Mouse (Mus musculus): ENCODE results near the gene D630045J12Rik. TPM values are rescaled to one million over a fixed set of nuclear protein-coding genes. Genes with fewer than 3 reads are reported as not detected.

The D630045J12Rik gene
- total RNA-seq (2018; cell fraction: chromatin; rRNA removed), result under 1 TPM in 23 of 26 experiments, not detected in 3; 0.06 to 0.77 (median 0.30) TPM
- under 1 TPM; 0.03 to 0.24 (median 0.11) TPM for total RNA-seq (2018; cell fraction: cytosol; rRNA removed)
- 1 to 10 TPM in 1 of 26 experiments, under 1 TPM in 21, not detected in 4; 0.04 to 1.4 (median 0.18) TPM for total RNA-seq (2018; cell fraction: nucleus; rRNA removed)
- 0.08 to 0.56 TPM (median 0.16 TPM) in 3 replicates for polyA plus RNA-seq (2018)

DNA sequence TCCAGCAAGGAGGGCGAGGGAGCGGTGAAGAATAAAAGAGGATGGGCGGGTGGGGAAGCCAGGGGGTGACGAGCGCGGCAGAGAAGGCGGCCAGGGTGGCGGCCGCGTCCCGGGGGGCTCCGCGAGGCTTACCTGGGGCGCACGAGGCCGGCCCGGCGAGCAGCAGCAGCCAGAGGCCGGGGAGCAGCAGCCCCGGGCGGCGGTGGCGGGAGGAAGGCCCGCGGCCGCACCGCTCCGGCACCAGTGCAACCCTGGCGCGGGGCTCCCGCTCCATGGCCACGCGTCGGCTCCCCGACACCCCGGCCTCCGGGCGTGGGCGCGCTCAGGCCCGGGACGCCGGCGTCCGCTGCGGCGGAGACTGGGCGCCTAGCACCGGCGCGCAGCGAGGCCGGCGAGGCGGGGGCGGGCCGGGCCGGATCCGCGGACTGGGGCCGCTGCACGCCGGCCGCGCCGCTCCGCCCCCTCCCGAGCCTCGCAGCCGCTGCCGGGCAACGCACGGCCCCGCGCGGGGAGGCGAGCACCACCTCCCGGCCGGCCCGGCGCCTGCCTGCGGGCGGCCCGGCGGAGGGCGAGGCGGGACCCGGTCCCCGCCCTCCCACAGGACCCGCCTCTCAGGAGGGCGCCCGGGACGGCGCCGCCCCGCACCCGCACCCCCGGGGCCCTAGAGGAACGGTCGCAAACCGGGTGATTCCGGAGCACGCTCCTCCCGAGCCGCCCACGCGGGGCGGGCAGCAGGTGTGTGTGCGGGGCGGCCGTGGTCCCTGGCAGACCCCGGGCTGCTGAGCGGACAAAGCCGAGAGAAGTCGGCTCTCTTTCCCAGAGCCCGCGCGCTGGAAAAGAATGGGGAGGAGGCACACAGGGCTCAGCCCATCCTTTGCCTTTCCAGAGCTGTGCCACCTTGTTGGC, at the start of gene D630045J12Rik:
D630045J12Rik (minus strand) TSS at position 274 of the 906 bp plus-strand sequence.
- no peak within 1 kb of the TSS for H3K27ac ChIP-seq
- H3K36me3 ChIP-seq (ENCODE audit: inconsistent target), result no peaks in the 10 kb centered on the region
- H3K79me2 ChIP-seq (ENCODE audit: inconsistent target), result no peaks in the 10 kb centered on the region
- 2% methylated on average over 88 of the region's 118 CpGs for WGBS (ENCODE audit: missing documents)
- H3K4me3 ChIP-seq (ENCODE audit: inconsistent target), result no peak within 1 kb of the TSS; the same call in 1 of the 2 replicates

DNA sequence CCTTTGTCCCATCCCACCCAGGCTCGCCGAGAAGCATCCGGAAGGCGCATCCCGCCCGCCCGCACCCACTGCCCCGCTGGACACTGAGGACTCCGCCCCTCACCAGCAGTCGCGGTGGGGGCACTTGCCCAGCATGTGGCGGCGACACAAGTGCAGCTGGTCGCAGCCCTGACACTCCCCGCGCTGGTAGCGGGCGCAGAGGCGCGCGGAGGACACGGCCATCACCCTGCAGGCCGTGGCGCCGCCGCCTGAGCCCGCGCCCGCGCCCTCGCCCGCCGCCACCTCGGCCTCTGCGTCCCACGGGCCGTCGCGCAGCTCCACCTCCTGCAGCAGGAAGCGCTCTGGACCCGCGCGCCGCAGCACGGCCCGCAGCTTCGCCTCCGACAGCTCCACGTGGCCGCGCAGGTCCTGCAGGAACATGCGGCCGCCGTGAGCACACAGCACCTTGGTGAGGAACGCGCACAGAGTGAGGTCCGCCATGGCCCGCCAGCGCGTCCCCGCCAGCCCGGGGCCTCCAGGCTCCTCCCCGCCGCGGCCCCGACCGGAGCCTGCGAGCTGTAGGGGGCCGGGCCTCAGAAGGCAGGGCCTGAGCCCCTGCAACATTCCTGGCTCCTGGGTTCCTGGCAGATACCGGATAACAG, 45.1 kb upstream of the D630045J12Rik start, which contains the start of gene Zc3hav1l:
Zc3hav1l (minus strand) TSS at position 499 of the 641 bp plus-strand sequence.
- Histone ChIP-seq H3K36me3 (ENCODE audit: inconsistent target) (no peaks in the 10 kb centered on the region), H3K4me3 (ENCODE audit: inconsistent target) (peak within 1 kb of the TSS; percentile 33), H3K79me2 (ENCODE audit: inconsistent target) (no peaks in the 10 kb centered on the region), H3K27ac (no peak within 1 kb of the TSS)
- WGBS (ENCODE audit: missing documents), result under 1% methylated on average over 69 of the region's 70 CpGs

DNA sequence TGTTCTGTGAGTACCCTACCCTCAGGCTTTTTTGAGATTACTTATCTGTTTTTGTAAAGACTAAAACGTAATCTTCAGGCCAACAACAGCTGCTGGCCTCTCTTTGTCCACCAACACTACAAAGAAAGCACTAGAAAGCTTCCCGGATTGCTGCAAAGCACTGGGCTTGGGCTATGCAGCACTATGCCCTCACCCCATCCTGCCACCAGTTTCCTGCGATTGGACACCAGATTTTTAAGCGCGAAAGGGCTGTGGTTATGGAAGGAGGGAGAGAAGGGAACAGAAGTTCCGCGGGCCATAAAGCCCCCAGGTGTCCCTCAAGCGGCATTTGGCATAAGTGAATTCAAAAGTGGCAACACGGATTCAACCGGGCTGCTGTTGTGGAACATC, 44.4 kb upstream of the D630045J12Rik start:
- WGBS (ENCODE audit: missing documents), result 4% methylated on average over 10 of the region's 10 CpGs
- Histone ChIP-seq H3K4me3 (ENCODE audit: inconsistent target) (peak overlapping the region; percentile 33), H3K27ac (no peak overlapping the region)

DNA sequence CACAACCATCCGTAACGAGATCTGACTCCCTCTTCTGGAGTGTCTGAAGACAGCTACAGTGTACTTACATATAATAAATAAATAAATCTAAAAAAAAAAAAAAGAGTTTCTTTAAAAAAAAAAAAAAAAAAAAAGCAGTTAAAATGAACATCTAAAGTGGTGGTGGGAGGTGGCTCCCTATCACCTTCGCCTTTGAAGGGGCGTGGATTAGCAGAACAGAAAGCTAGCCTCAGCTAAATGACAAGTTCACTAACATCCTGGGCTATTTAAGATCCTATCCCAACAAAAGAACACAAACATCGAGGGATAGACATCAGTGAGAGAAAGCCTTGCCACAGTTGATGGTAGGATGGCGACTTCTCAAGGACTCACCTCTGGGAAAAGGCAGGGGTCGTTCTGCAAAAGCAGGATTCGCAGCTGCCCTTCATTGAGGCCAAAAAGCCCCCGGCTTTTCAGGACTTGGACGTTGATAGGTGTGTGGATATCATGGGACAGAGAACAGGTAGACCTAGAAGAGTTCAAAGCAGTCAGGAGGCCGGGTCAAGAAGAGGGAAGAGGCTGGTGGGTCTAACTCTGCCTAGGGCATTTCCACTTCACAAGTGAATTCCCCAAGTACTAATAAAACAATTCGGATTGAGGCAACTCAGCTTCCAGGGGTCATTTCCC, 43.9 kb upstream of the D630045J12Rik start:
- H3K4me3 ChIP-seq (ENCODE audit: inconsistent target), result peak overlapping the region; percentile 33; the same call in 1 of the 2 replicates
- no peak overlapping the region for H3K27ac ChIP-seq
- no peaks in the 10 kb centered on the region for H3K79me2 ChIP-seq (ENCODE audit: inconsistent target)
- H3K36me3 ChIP-seq (ENCODE audit: inconsistent target), result no peaks in the 10 kb centered on the region
- 73% methylated on average over 12 of the region's 12 CpGs for WGBS (ENCODE audit: missing documents)

More for the DNA sequence above, 44.4 kb upstream of the D630045J12Rik start:
- Histone ChIP-seq H3K36me3 (ENCODE audit: inconsistent target) (no peaks in the 10 kb centered on the region), H3K79me2 (ENCODE audit: inconsistent target) (no peaks in the 10 kb centered on the region)

DNA sequence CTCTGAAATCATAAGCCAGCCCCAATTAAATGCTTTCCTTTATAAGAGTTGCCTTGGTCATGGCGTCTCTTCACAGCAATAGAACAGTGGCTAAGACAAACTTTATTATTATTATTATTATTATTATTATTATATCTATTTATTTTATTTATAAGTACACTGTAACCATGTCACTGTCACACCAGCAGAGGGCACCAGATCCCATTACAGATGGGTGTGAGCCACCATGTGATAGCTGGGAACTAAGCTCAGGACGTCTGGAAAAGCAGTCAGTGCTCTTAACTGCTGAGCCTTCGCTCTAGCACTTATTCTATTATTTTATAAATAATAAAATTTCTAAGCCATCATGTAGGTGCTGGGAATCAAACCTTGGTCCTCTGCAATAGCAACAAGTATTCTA, 39.9 kb upstream of the D630045J12Rik start:
- Histone ChIP-seq H3K36me3 (ENCODE audit: inconsistent target) (no peaks in the 10 kb centered on the region), H3K27ac (no peak overlapping the region), H3K4me3 (ENCODE audit: inconsistent target) (no peak overlapping the region), H3K79me2 (ENCODE audit: inconsistent target) (no peaks in the 10 kb centered on the region)
- WGBS (ENCODE audit: missing documents), result 93% methylated on average over 3 of the region's 3 CpGs

DNA sequence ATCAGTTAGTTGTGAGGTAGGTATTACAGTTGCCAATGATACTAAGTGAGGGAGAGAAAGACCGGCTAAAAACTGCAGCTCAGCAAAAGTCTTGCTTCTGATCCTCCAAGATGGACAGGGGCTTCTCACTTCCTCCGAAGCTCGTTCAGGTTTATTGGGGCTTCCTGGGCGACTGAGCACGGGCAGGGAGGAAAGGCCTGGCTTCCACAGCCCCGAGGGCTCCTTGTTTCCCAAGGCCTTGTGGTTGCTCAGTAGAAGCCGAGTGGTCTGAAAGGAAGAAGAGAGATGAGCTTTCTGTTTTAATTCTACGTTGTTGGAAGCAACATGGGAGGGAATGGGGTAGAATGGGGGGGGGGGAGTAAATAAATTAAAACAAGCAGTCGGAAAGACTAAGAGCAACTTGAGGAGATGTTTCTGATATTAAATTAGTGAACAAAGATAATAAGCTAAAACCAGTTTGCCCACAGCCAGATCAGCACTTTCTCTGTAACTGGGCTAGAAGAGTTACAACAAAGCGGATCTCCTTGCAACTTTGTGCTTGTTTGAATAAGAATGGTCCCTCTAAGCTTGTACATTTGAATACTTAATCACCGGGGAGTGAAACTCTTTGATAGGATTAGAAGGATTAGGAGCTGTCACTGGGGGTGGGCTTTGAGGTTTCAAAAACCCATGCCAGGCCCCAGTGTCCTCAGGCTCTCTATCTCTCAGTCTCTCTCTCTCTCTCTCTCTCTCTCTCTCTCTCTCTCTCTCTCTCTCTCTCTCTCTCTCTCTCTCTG, 39.2 kb upstream of the D630045J12Rik start:
- H3K36me3 ChIP-seq (ENCODE audit: inconsistent target), result no peaks in the 10 kb centered on the region
- 96% methylated on average over 9 of the region's 11 CpGs for WGBS (ENCODE audit: missing documents)
- no peak overlapping the region for H3K27ac ChIP-seq
- no peaks in the 10 kb centered on the region for H3K79me2 ChIP-seq (ENCODE audit: inconsistent target)
- no peak overlapping the region for H3K4me3 ChIP-seq (ENCODE audit: inconsistent target)

DNA sequence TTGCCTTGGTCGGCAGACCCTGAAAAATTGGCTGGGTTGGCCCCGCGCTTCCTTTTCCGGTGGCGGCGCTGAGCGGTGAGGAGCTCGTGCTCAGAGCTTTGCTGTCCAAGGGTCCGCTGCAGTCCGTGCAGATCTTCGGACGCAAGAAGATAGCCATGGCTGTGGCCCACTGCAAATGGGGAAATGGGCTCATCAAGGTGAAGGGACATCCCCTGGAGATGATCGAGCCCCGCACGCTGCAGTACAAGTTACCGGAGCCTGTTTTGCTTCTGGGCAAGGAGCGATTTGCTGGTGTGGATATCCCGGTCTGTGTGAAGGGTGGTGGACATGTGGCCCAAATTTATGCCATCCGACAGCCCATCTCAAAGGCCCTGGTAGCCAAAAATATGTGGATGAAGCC, 30.6 kb upstream of the D630045J12Rik start:
- WGBS (ENCODE audit: missing documents), result 95% methylated on average over 15 of the region's 19 CpGs

DNA sequence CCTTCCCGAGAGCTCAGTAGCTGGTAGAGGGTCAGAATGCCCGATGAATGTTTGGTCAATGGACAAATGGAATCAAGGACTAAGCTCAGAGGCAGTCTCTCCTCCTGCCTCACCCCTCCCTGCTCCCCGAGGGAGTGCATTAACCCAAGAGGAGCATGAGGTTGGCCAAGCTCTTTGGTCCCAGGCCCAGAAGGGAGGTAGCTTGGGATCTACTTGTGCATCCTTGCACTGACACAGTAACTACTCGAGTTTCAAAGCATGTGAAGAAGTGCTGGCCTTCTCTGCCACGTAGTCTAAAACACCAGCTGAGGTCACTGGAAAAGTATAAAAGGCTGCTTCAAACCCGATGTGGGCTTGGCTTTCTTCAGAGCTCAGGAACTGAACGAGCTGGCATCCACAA, 10.7 kb upstream of the D630045J12Rik start:
- 94% methylated on average over 7 of the region's 7 CpGs for WGBS (ENCODE audit: missing documents)
- Histone ChIP-seq H3K36me3 (ENCODE audit: inconsistent target) (no peaks in the 10 kb centered on the region), H3K79me2 (ENCODE audit: inconsistent target) (no peaks in the 10 kb centered on the region), H3K4me3 (ENCODE audit: inconsistent target) (no peak overlapping the region), H3K27ac (no peak overlapping the region)

More for the DNA sequence above, 30.6 kb upstream of the D630045J12Rik start:
- Histone ChIP-seq H3K79me2 (ENCODE audit: inconsistent target) (no peaks in the 10 kb centered on the region), H3K27ac (no peak overlapping the region), H3K36me3 (ENCODE audit: inconsistent target) (no peaks in the 10 kb centered on the region), H3K4me3 (ENCODE audit: inconsistent target) (no peak overlapping the region)

DNA sequence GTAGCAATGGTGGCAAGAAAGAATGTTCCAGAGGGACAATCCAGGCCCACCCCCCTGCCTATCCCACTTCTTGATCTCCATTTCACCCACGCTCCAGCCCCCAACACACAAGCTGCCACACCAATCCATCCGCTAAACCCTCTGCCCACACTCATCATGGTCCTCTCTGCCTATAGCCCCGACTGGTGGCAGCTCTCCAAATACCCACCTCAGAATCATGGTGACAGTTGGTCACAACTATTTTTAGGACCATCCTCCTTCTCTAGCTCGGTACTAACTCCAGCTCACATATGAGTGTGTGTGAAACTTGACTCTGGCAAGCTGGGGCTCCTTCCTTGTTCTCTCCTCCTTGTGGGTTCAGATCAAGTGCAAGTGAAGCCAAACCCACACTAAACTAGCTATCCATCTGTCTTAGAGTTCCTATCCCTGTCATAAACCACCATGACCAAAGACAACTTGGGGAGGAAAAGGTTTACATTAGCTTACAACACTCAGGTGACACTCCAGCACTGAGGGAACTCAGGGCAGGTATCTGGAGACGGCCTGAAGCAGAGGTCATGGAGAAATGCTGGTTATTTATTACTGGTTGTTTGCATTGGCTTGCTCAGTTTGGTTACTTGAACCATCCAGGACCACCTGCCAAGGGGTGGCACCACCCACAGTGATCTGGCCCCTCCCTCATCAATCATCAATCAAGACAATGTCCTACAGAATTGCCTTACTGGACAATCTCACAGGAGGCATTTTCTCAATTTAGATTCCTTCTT, 9.8 kb upstream of the D630045J12Rik start:
- Histone ChIP-seq H3K27ac (no peak overlapping the region), H3K79me2 (ENCODE audit: inconsistent target) (no peaks in the 10 kb centered on the region), H3K4me3 (ENCODE audit: inconsistent target) (no peak overlapping the region), H3K36me3 (ENCODE audit: inconsistent target) (no peaks in the 10 kb centered on the region)
- WGBS (ENCODE audit: missing documents), result 48% methylated on average over 5 of the region's 5 CpGs

DNA sequence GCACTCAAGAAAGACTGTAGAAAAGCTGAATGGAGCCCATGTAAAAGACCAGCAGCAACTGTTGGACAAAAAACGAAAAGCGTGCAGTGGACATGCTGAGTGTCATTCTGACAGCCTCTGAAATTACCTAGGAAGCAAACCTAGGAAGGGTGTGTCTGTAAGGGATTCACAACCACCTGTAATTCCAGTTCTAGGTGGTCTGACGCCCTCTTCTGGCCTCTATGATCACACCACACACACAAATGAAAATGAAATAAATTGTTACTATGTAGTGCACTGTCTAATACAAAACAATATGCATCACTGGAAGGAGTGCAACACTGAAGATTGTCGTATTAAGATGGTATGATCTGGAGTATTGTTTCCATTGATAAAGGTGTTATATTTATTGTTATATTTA, 8.1 kb upstream of the D630045J12Rik start:
- Histone ChIP-seq H3K36me3 (ENCODE audit: inconsistent target) (no peaks in the 10 kb centered on the region), H3K27ac (no peak overlapping the region), H3K79me2 (ENCODE audit: inconsistent target) (no peaks in the 10 kb centered on the region), H3K4me3 (ENCODE audit: inconsistent target) (no peak overlapping the region)
- 79% methylated on average over 4 of the region's 4 CpGs for WGBS (ENCODE audit: missing documents)

DNA sequence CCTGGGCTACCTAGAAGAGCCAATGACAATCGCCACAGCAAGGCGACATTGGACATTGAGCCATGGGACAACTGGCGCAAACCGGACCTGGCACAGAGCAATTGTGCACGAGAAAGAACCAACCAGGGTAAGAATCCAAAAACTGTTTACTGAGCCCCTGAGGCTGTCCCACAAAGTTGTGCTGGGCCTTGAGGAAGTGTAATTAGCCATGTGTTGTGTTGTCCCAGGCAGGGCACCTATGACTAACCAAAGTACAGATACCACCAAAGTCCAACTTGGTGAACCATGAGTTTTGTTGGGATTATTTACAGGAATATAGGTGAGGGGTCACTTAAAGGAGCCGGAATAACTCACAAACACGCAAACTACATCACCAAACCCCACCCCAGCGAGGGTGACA, 3.7 kb upstream of the D630045J12Rik start:
- Histone ChIP-seq H3K79me2 (ENCODE audit: inconsistent target) (no peaks in the 10 kb centered on the region), H3K27ac (no peak overlapping the region), H3K4me3 (ENCODE audit: inconsistent target) (no peak overlapping the region), H3K36me3 (ENCODE audit: inconsistent target) (no peaks in the 10 kb centered on the region)
- WGBS (ENCODE audit: missing documents), result 95% methylated on average over 8 of the region's 8 CpGs

DNA sequence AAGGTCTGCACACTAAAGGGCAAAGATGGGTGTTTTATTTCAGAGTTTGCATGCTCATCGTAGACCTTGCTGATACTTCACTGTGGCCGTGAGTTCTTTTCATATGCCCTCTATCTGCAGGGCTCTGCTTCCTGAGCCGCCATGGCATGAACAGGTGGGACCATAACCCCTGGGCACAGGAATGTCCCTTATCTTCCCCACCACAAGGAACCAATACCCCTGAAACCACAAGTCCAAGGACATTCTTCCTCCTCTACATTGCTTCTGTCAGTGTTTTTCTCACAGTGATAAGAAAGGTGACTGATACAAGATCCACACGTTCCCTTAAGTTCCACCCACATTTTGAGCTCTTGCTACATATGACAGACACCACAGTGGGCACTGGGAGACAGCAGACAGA, 3.0 kb upstream of the D630045J12Rik start:
- H3K79me2 ChIP-seq (ENCODE audit: inconsistent target), result no peaks in the 10 kb centered on the region
- no peaks in the 10 kb centered on the region for H3K36me3 ChIP-seq (ENCODE audit: inconsistent target)
- 100% methylated on average over 4 of the region's 4 CpGs for WGBS (ENCODE audit: missing documents)
- no peak overlapping the region for H3K4me3 ChIP-seq (ENCODE audit: inconsistent target)
- H3K27ac ChIP-seq, result no peak overlapping the region

DNA sequence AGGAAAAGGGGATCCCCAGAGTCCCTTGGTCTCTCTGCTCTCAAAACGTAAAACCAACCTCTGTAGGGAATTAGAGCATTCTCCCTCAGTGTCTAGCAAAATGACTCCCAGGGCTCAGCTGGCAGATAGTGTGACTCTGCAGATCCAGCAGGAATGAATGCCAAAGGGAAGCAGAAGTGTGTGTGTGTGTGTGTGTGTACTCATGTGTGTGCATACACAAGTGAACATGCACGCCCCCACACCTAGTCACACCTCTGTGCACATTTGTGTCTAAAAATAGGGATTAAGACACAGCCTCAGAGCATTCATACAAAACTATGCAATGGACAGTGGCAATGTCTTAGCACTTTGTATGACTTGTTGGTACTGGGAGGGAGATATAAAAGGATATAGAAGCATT, 2.0 kb upstream of the D630045J12Rik start:
- Histone ChIP-seq H3K36me3 (ENCODE audit: inconsistent target) (no peaks in the 10 kb centered on the region), H3K27ac (no peak overlapping the region), H3K4me3 (ENCODE audit: inconsistent target) (no peak overlapping the region), H3K79me2 (ENCODE audit: inconsistent target) (no peaks in the 10 kb centered on the region)
- 79% methylated on average over 2 of the region's 2 CpGs for WGBS (ENCODE audit: missing documents)
